Comparison of ENCODE assay signal across 8 mouse cellular contexts in the genomic region with DNA sequence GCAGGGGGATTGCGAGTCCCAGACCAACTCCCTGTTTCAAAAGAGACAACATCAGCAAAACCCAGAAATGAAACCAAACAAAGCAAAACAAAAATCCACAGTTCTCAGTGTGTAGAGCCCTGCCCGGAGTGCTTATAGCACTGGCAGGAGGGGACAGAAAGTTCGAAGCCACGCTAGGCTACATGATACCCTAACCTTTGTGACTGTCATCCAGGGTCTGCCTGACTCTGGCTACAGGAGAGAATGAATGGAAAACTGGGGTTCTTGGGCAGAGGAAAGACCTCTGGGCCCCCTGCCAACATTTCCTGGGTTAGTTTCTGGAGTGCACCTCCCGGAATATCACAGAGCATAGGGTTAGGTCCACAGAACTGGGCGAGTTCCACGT. TPM values are rescaled to one million over a fixed set of nuclear protein-coding genes. Genes with fewer than 3 reads are reported as not detected.
DNase-seq lines count a peak whose midpoint lies in the region; ATAC-seq and TF ChIP-seq lines count a peak whose summit lies in the region.

No protein-coding gene starts in this region.

- TF ChIP-seq POLR2A in MEL (IDR thresholded peaks at IDR 0.05; ENCODE audit: control insufficient read depth in 1 of 2, insufficient read depth in 1 of 2, low read depth in 1 of 2, low read length in 2 of 2, poor library complexity in 1 of 2): no peak

- H3K27me3 ChIP-seq in MEL (ENCODE audit: control insufficient read depth in 1 of 2, insufficient read depth in 2 of 2, low read length in 2 of 2): no peaks in the 10 kb centered on the region
- no peaks in the 10 kb centered on the region for H3K27me3 ChIP-seq in forebrain, embryonic 11.5 days (ENCODE audit: control insufficient read depth, insufficient read depth, low read length)
- H3K27me3 ChIP-seq in intestine, postnatal 0 days (replicated peaks; ENCODE audit: control insufficient read depth, insufficient read depth, low read length): no peaks in the 10 kb centered on the region
- H3K27me3 ChIP-seq in midbrain, embryonic 10.5 days (ENCODE audit: low read depth, poor library complexity, severe bottlenecking): peaks cover 7% of the 10 kb centered on the region

- no peak for TF ChIP-seq EP300 in MEL (IDR thresholded peaks at IDR 0.05; ENCODE audit: low read depth in 1 of 2, low read length in 2 of 2)

- DNase-seq in gastrocnemius, adult 18-20 months (ENCODE audit: low spot score): peak; percentile 28
- DNase-seq in gastrocnemius, adult 8-10 months (ENCODE audit: low spot score in 2 of 2): no peak
- no peak for DNase-seq in MEL (ENCODE audit: low read depth, low spot score)
- no peak for DNase-seq in forebrain, embryonic 11.5 days (ENCODE audit: low spot score)
- no peak for DNase-seq in midbrain, embryonic 10.5 days (ENCODE audit: low spot score)
- DNase-seq in urinary bladder, postnatal 36 days (ENCODE audit: low spot score in 2 of 2): no peak

- H3K27ac ChIP-seq in MEL (ENCODE audit: control insufficient read depth, low read depth, low read length): peak overlapping the region; percentile 93
- H3K27ac ChIP-seq in forebrain, embryonic 11.5 days (ENCODE audit: low read depth, low read length): peak overlapping the region; percentile 82
- peak overlapping the region; percentile 91 for H3K27ac ChIP-seq in intestine, postnatal 0 days (ENCODE audit: low read depth, low read length)
- peak overlapping the region; percentile 89 for H3K27ac ChIP-seq in midbrain, embryonic 10.5 days (replicated peaks)

- H3K79me2 ChIP-seq in MEL (ENCODE audit: control insufficient read depth, insufficient read depth, low read length, poor library complexity): peaks cover 4% of the 10 kb centered on the region; the same call in 1 of the 2 replicates

- WGBS in forebrain, embryonic 11.5 days: 68% methylated on average over 7 of the region's 7 CpGs
- WGBS in intestine, postnatal 0 days: 45% methylated on average over 7 of the region's 7 CpGs
- 71% methylated on average over 7 of the region's 7 CpGs for WGBS in midbrain, embryonic 10.5 days

- peak overlapping the region; percentile 93 for H3K9ac ChIP-seq in MEL (ENCODE audit: control insufficient read depth, low read depth, low read length, poor library complexity, severe bottlenecking)
- peak overlapping the region; percentile 85 for H3K9ac ChIP-seq in forebrain, embryonic 11.5 days (ENCODE audit: low read length)
- H3K9ac ChIP-seq in intestine, postnatal 0 days (ENCODE audit: low read depth, low read length): peak overlapping the region; percentile 62; the same call in 1 of the 2 replicates

- ATAC-seq in forebrain, embryonic 11.5 days (replicated peaks; ENCODE audit: low FRiP score): peak; percentile 47
- peak; percentile 26; the same call in 1 of the 2 replicates for ATAC-seq in intestine, postnatal 0 days
- ATAC-seq in monocyte, adult 5-6 weeks (replicated peaks; ENCODE audit: insufficient number of reproducible peaks, low FRiP score, low TSS enrichment, poor library complexity, severe bottlenecking): no peak

- H3K4me2 ChIP-seq in forebrain, embryonic 11.5 days (ENCODE audit: low read depth, low read length, severe bottlenecking): peak overlapping the region; percentile 80
- peak overlapping the region; percentile 83 for H3K4me2 ChIP-seq in intestine, postnatal 0 days (replicated peaks; ENCODE audit: low read depth)

- no peaks in the 10 kb centered on the region; a peak in 1 of 4 replicates for H3K36me3 ChIP-seq in MEL (ENCODE audit: control insufficient read depth in 1 of 2, insufficient read depth in 2 of 2, low read length in 2 of 2)
- H3K36me3 ChIP-seq in forebrain, embryonic 11.5 days (ENCODE audit: control insufficient read depth, insufficient read depth, low read length): no peaks in the 10 kb centered on the region; the same call in 1 of the 2 replicates
- H3K36me3 ChIP-seq in intestine, postnatal 0 days (ENCODE audit: control insufficient read depth, insufficient read depth): peaks cover 10% of the 10 kb centered on the region; the same call in 1 of the 2 replicates
- peaks cover 37% of the 10 kb centered on the region for H3K36me3 ChIP-seq in midbrain, embryonic 10.5 days

- no peak for TF ChIP-seq RAD21 in MEL (IDR thresholded peaks at IDR 0.05; ENCODE audit: low read depth, low read length)

- TF ChIP-seq CTCF in MEL (IDR thresholded peaks at IDR 0.05 in 2 of 3, conservative IDR thresholded peaks at IDR 0.05 in 1 of 3; ENCODE audit: control insufficient read depth in 1 of 3, insufficient read depth in 1 of 3, low read depth in 2 of 3, low read length in 3 of 3, poor library complexity in 1 of 3, severe bottlenecking in 1 of 3): no peak
- no peak for TF ChIP-seq CTCF in intestine, postnatal 0 days (IDR thresholded peaks at IDR 0.05; ENCODE audit: low read depth)

- no peaks in the 10 kb centered on the region for H3K9me3 ChIP-seq in MEL (replicated peaks; ENCODE audit: insufficient read depth, low read length)
- H3K9me3 ChIP-seq in forebrain, embryonic 11.5 days (ENCODE audit: control insufficient read depth, low read length): no peaks in the 10 kb centered on the region
- H3K9me3 ChIP-seq in intestine, postnatal 0 days (ENCODE audit: control insufficient read depth): no peaks in the 10 kb centered on the region
- H3K9me3 ChIP-seq in midbrain, embryonic 10.5 days (replicated peaks): no peaks in the 10 kb centered on the region

- H3K4me3 ChIP-seq in MEL (ENCODE audit: control insufficient read depth in 1 of 2, insufficient read depth in 1 of 2, low read depth in 2 of 2, low read length in 2 of 2): peak overlapping the region; percentile 70 to 90
- H3K4me3 ChIP-seq in forebrain, embryonic 11.5 days (ENCODE audit: low read depth, low read length): peak overlapping the region; percentile 71
- H3K4me3 ChIP-seq in intestine, postnatal 0 days (ENCODE audit: low read depth, low read length): peak overlapping the region; percentile 72
- H3K4me3 ChIP-seq in midbrain, embryonic 10.5 days: peak overlapping the region; percentile 63

- H3K4me1 ChIP-seq in MEL (ENCODE audit: control insufficient read depth in 1 of 2, insufficient read depth in 2 of 2, low read length in 2 of 2): peaks cover 2 to 19% of the 10 kb centered on the region in 2 experiments; a peak in 3 of 4 replicates
- H3K4me1 ChIP-seq in forebrain, embryonic 11.5 days (replicated peaks; ENCODE audit: control insufficient read depth, insufficient read depth, low read length): peaks cover 8% of the 10 kb centered on the region
- H3K4me1 ChIP-seq in intestine, postnatal 0 days (replicated peaks; ENCODE audit: control insufficient read depth, insufficient read depth, low read length): peaks cover 8% of the 10 kb centered on the region; the same call in 1 of the 2 replicates
- peaks cover 25% of the 10 kb centered on the region for H3K4me1 ChIP-seq in midbrain, embryonic 10.5 days

RNA-seq across cellular contexts. Expression of a gene that starts 0.2 kb away (rescaled TPM):
- total RNA-seq in gastrocnemius, adult 18-20 months (2021): 1 to 10 TPM; 4.4 to 4.7 TPM
- 1 to 10 TPM; 3.1 to 5.4 (median 4.8) TPM for total RNA-seq in gastrocnemius, adult 8-10 months (2022)
- 8.2 and 10.5 TPM in 2 replicates for total RNA-seq in MEL (2012; rRNA removed)
- 10 to 100 TPM in 1 of 2 experiments, not detected in 1; 38.2 TPM for polyA plus RNA-seq in MEL (2012; ENCODE audit: insufficient read depth in 1 of 2, insufficient read length in 2 of 2, low read depth in 1 of 2, low replicate concordance in 2 of 2, missing spikeins in 1 of 2)
- polyA plus RNA-seq in forebrain, embryonic 11.5 days (2014; fragmentation: Nextera tagmentation; extraction: Ambion mirVana): 45.0 and 45.5 TPM in 2 replicates
- 13.5 and 13.9 TPM in 2 replicates for polyA plus RNA-seq in intestine, postnatal 0 days (2015; fragmentation: Nextera tagmentation; extraction: Ambion mirVana)
- polyA plus RNA-seq in midbrain, embryonic 10.5 days (2016; fragmentation: Nextera tagmentation; extraction: Ambion mirVana): 49.3 and 58.7 TPM in 2 replicates
- total RNA-seq in monocyte, adult 5-6 weeks (2017): 4.8 to 5.8 TPM (median 5.0 TPM) in 3 replicates

RNA-seq across cellular contexts. Expression of a gene that starts 0.5 kb away (rescaled TPM):
- total RNA-seq in gastrocnemius, adult 18-20 months (2021): 10 to 100 TPM; 10.2 to 10.6 TPM
- 10 to 100 TPM in 1 of 4 experiments, 1 to 10 TPM in 3; 8.1 to 11.8 (median 9.1) TPM for total RNA-seq in gastrocnemius, adult 8-10 months (2022)
- 3.2 and 4.5 TPM in 2 replicates for total RNA-seq in MEL (2012; rRNA removed)
- polyA plus RNA-seq in MEL (2012; ENCODE audit: insufficient read depth in 1 of 2, insufficient read length in 2 of 2, low read depth in 1 of 2, low replicate concordance in 2 of 2, missing spikeins in 1 of 2): 10 to 100 TPM in 1 of 2 experiments, not detected in 1; 14.6 TPM
- 3.9 and 4.1 TPM in 2 replicates for polyA plus RNA-seq in forebrain, embryonic 11.5 days (2014; fragmentation: Nextera tagmentation; extraction: Ambion mirVana)
- polyA plus RNA-seq in intestine, postnatal 0 days (2015; fragmentation: Nextera tagmentation; extraction: Ambion mirVana): 3.5 and 4.2 TPM in 2 replicates
- 5.8 and 5.9 TPM in 2 replicates for polyA plus RNA-seq in midbrain, embryonic 10.5 days (2016; fragmentation: Nextera tagmentation; extraction: Ambion mirVana)
- total RNA-seq in monocyte, adult 5-6 weeks (2017): 0.38 to 3.9 TPM (median 1.1 TPM) in 3 replicates

RNA-seq across cellular contexts. Expression of a gene that starts 21.0 kb away (rescaled TPM):
- 1 to 10 TPM; 1.4 to 1.6 TPM for total RNA-seq in gastrocnemius, adult 18-20 months (2021)
- total RNA-seq in gastrocnemius, adult 8-10 months (2022): 1 to 10 TPM; 1.3 to 2.1 (median 1.5) TPM
- 3.5 and 3.9 TPM in 2 replicates for total RNA-seq in MEL (2012; rRNA removed)
- polyA plus RNA-seq in MEL (2012; ENCODE audit: insufficient read depth in 1 of 2, insufficient read length in 2 of 2, low read depth in 1 of 2, low replicate concordance in 2 of 2, missing spikeins in 1 of 2): 1 to 10 TPM in 1 of 2 experiments, not detected in 1; 2.0 TPM
- polyA plus RNA-seq in forebrain, embryonic 11.5 days (2014; fragmentation: Nextera tagmentation; extraction: Ambion mirVana): 5.0 and 5.2 TPM in 2 replicates
- 1.6 TPM in 2 replicates for polyA plus RNA-seq in intestine, postnatal 0 days (2015; fragmentation: Nextera tagmentation; extraction: Ambion mirVana)
- polyA plus RNA-seq in midbrain, embryonic 10.5 days (2016; fragmentation: Nextera tagmentation; extraction: Ambion mirVana): 4.9 and 5.6 TPM in 2 replicates
- total RNA-seq in monocyte, adult 5-6 weeks (2017): 1.8 to 5.2 TPM (median 4.2 TPM) in 3 replicates

RNA-seq across cellular contexts. Expression of a gene that starts 21.8 kb away (rescaled TPM):
- total RNA-seq in gastrocnemius, adult 18-20 months (2021): 1 to 10 TPM; 3.1 to 3.3 TPM
- total RNA-seq in gastrocnemius, adult 8-10 months (2022): 1 to 10 TPM; 2.8 to 3.8 (median 3.0) TPM
- 0.98 and 1.1 TPM in 2 replicates for total RNA-seq in MEL (2012; rRNA removed)
- polyA plus RNA-seq in MEL (2012; ENCODE audit: insufficient read depth in 1 of 2, insufficient read length in 2 of 2, low read depth in 1 of 2, low replicate concordance in 2 of 2, missing spikeins in 1 of 2): 1 to 10 TPM in 1 of 2 experiments, not detected in 1; 1.7 TPM
- polyA plus RNA-seq in forebrain, embryonic 11.5 days (2014; fragmentation: Nextera tagmentation; extraction: Ambion mirVana): 1.6 and 2.1 TPM in 2 replicates
- polyA plus RNA-seq in intestine, postnatal 0 days (2015; fragmentation: Nextera tagmentation; extraction: Ambion mirVana): 0.18 and 0.20 TPM in 2 replicates
- polyA plus RNA-seq in midbrain, embryonic 10.5 days (2016; fragmentation: Nextera tagmentation; extraction: Ambion mirVana): 1.4 and 2.0 TPM in 2 replicates
- 0.75 to 2.4 TPM (median 1.8 TPM) in 3 replicates for total RNA-seq in monocyte, adult 5-6 weeks (2017)

RNA-seq across cellular contexts. Expression of a gene that starts 27.0 kb away (rescaled TPM):
- total RNA-seq in gastrocnemius, adult 18-20 months (2021): 1 to 10 TPM; 4.5 to 6.1 TPM
- 1 to 10 TPM; 4.1 to 6.9 (median 5.3) TPM for total RNA-seq in gastrocnemius, adult 8-10 months (2022)
- 16.9 and 17.3 TPM in 2 replicates for total RNA-seq in MEL (2012; rRNA removed)
- polyA plus RNA-seq in MEL (2012; ENCODE audit: insufficient read depth in 1 of 2, insufficient read length in 2 of 2, low read depth in 1 of 2, low replicate concordance in 2 of 2, missing spikeins in 1 of 2): 10 to 100 TPM in 1 of 2 experiments, not detected in 1; 31.9 TPM
- polyA plus RNA-seq in forebrain, embryonic 11.5 days (2014; fragmentation: Nextera tagmentation; extraction: Ambion mirVana): 3.9 and 7.7 TPM in 2 replicates
- polyA plus RNA-seq in intestine, postnatal 0 days (2015; fragmentation: Nextera tagmentation; extraction: Ambion mirVana): 3.9 and 4.2 TPM in 2 replicates
- 6.0 and 8.8 TPM in 2 replicates for polyA plus RNA-seq in midbrain, embryonic 10.5 days (2016; fragmentation: Nextera tagmentation; extraction: Ambion mirVana)
- total RNA-seq in monocyte, adult 5-6 weeks (2017): not detected in 3 replicates
